Mouse (Mus musculus): ENCODE measurements around the gene Olfr95.

GRCm38 (mm10) chr17:37242198-37242597 is 29.3 kb upstream of the Olfr95 start:
- TF ChIP-seq EP300 (IDR thresholded peaks at IDR 0.05; ENCODE audit: insufficient read depth, low read depth, low read length), result no peak
- TF ChIP-seq CTCF (IDR thresholded peaks at IDR 0.05; ENCODE audit: low read depth, low read length), result no peak
- TF ChIP-seq POLR2A (IDR thresholded peaks at IDR 0.05; ENCODE audit: insufficient read depth, low read length), result no peak

Measured in ES-Bruce4 (cell line).